Mouse (Mus musculus): Measurements from ENCODE around the gene Derl3.
"Not testable (repeated sequence)": the region's sequence is repeated elsewhere in the genome, so short reads cannot be mapped to it uniquely, and the experiment has no call there.

Gene Derl3

DNA sequence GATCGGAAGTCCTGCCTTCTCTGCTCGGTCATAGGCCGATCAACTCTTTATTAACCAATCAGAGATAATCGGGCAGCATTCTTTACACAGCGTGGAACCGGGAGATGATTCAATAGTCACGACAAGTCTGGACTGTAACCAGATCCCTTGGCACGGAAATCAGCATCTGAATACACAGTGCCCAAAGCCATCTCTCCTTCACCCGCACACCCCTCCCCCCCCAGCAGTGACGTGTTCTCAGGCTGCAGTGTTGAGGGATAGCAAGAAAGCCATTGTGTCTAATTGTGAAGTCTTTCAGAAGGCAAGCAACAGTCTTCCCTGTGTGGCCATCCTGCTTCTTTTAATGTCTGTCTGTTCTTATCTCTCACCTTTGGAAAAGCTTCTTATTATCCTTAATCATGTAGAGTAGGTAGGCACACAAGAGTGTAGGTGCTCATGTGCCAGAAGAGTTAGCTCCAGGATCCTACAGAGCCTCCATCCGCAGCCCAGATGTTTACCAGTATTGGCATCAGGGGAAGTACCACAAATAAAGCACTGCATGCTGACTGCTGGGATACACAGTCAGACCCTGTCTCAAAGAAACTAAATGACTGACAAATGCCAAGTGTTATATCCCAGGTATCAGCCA, 20.2 kb upstream of the Derl3 start:
- DNase-seq: peak; percentile 65 to 77

DNA sequence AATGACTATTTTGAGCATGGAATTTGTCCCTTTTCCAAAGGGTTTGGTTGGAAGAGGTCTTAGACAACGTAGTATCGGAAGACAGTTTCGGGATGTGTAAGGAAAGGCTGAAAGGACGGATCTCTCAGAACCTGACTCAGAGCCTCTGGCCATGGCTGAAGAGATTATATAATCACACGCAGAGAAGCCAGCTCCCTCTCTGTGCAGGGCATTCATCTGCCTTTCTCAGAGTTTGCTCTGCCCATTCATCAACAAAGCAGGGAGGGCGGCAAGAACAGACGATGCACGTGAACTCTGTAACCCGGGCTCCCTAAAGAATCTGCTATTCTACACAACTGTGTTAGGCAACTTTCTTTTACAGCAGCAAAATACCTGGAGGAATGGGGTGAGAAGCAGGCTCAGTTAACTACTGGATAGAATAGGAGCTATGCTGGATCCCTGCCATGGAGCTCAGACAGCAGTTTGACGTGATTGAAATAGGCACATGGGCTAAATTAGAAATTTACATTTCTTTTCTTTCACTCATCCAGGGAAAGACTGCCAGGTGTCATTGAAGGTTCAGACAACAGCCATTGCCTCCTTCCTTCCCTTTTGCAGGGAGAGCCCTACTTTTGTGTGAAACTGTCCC, 19.6 kb upstream of the Derl3 start:
- no peak for DNase-seq

DNA sequence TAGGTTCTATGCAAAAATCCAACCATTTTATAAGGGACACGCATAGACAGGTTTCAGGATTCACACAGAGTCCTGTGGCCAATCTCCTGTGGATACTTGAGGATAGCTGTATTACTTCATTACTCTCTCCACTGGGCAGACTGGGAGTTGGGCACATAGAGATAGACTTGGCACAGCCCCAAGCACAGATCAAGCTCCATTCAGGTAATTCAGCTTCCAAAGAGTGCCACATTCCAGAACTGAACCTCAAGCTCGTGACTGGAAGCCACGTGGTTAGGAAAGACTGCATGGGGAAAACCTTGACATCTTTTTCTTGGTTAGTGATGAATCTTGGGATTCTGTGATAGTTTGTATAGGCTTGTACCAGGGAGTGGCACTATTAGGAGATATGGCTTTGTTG, 14.4 kb upstream of the Derl3 start:
- DNase-seq: peak; percentile 34 to 49

DNA sequence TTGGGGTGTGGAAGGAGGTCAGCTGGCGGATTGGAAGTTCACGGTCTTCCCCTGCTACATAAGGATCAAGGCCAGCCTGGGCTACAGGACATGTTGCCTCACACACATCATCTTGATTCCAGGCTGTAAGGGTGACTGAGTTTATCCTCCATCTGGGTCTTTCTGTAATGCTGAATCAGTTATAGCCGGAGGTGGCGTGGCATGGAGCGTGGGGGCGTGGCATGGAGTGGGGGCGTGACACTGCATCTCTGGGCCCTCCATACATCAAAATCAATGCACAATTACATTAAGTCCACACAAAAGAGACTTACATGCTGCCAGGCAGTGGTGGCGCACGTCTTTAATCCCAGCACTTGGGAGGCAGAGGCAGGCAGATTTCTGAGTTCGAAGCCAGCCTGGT, 12.9 kb upstream of the Derl3 start:
- DNase-seq: no peak

DNA sequence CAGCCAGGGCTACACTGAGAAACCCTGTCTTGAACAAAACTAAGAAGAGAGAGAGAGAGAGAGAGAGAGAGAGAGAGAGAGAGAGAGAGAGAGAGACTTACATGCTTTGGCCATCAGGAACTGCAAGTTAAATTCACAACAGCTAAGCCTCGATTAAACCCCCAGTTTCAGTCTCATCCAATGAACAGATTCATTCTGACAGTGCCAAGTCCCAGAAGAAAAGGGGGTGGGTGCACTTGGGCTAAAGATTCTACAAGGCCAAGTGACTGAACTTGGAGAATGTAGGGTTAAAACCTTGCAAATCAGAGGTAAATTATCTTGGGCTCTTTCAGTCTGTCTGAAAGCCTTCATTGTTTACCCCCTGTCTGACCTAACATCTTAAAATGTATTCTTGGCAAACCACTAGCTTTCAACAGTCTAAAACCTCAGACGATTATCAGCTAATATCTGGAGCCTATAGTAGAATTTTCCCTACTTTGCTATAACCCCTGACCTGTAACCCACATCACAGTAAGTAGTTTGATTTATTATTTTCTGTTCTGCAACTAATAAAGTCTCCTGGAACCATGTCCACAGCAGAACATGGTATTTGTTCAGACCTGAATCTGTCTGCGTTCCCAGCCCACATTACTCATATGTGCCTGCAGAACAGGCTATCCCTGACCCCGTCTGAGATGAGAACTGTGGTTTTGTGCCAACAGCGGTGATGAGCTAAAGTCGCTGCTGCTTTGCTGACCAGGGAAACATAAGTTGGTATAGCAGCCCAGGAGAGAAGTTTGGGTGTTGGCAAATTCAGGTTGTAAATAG, 12.2 kb upstream of the Derl3 start:
- no peak for DNase-seq

DNA sequence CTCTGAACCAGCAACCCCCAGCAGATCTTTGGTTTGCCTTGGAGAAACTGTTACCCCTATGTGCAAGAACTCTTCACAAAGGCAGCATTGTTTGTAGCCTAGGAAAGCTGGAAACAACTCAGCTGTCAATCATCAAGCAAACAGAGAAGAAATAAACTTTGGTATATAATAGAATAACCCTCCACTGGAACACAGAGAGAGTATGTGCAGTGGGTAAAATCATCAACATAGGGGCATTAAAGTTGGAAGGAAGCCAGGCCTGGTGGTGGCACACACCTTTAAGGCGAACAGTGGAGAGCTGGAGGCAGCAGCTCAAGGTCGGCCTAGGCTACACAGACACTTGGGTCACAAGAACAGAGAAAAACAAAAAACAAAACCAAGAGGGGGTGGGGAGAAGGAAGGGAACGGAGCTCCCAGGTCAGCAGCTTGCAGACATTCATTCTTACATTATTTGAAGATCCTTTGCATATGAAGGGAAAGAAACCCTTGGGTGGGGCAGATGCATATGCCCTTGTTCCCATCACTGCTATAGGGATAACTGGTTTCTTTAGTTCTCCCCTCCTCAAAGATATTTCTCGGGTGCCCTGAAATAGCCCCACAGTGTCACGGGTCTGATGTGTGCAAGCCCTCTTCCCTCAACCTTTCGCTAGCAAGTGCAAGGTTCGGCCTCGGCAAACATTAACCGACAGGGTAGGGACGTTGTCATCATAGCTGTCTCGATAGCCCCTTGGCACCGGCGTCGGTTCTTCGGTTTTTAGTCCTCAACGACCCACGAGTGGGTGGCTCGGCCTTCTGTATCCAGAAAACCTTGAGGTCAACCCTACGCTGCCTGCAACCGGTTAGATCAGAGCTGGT, 11.4 kb upstream of the Derl3 start:
- DNase-seq: no peak

DNA sequence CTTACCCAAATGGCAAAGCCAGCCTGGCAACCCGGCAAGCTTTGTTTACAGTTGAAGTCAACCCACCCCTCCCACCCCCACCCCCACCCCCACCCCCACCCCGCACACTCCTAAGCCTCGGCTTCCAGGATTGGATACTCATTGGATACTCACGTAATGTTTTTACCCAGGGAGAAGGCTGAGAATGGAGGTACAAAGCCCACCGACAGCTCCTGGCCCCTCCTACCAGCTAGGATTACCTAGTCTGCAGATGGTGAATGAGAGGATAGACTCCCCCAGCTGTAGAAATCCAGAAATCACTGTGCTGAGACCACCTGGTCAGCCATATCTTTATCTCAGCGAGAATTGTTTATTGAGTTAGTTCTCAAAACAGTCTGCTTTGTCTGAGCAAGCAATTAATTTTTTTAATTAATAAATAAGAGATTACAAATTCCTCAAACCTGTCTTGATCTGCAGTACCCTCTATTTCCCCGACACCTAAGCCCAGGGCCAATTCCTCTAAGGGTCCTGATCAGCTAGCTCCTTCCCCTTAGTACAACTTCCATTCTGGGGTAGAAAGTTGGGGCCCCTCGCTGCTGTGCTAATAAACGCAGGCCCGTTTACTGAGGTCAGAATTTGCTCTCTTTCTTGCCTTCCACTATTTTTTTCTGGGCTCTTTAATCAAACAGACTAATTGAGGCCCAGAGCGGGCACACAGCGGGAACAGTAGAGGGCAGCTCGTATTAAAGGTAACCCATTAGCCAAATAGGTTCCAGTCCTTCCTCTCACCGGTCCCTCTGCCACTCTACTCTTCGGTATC, 10.6 kb upstream of the Derl3 start:
- no peak for DNase-seq

DNA sequence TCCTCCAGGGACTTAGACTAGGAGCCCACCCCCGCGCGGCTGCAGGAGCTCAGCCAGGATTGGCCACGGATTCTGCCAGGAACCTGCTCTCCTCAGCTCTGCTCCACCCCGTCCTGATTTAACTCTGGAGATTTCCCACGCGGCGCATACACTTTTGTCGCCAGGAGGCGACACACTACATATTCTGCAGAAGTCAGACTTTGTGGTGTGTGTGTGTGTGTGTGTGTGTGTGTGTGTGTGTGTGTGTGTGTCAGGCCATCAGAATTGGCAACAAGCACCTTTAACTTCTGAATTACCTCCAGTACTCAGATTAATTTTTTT, 10.0 kb upstream of the Derl3 start:
- peak; percentile 83 to 87 for DNase-seq

DNA sequence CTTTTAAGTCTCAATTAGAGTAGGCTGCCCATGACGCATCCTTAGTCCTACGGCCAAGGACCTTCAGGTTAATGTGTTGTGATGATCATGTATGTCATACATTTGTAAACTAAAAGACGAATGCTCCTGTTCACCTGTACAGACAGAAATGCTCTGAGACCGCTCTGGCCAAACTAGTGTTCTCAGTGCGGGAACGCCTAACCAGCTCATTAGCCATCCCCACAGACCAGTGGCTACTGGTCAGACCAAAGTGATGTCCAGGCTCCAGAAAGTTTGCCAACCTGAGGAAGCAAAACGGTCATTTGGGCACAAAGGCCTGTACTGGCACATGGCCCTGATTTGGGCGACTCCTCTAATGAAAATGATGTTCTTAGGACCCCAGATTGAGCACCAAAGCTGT, 8.5 kb upstream of the Derl3 start:
- no peak for DNase-seq

DNA sequence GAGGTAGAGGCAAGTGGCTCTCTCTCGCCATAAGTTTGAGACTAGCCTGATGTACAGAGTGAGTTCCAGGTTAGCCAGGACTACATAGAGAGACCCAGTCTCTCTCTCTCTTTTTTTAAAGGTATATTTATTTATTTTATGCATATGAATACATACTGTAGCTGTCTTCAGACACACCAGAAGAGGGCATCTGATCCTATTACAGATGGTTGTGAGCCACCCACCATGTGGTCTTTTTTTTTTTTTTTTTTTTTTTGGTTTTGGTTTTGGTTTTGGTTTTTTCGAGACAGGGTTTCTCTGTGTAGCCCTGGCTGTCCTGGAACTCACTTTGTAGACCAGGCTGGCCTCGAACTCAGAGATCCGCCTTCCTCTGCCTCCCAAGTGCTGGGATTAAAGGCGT, 5.7 kb upstream of the Derl3 start:
- not testable (repeated sequence) for DNase-seq

DNA sequence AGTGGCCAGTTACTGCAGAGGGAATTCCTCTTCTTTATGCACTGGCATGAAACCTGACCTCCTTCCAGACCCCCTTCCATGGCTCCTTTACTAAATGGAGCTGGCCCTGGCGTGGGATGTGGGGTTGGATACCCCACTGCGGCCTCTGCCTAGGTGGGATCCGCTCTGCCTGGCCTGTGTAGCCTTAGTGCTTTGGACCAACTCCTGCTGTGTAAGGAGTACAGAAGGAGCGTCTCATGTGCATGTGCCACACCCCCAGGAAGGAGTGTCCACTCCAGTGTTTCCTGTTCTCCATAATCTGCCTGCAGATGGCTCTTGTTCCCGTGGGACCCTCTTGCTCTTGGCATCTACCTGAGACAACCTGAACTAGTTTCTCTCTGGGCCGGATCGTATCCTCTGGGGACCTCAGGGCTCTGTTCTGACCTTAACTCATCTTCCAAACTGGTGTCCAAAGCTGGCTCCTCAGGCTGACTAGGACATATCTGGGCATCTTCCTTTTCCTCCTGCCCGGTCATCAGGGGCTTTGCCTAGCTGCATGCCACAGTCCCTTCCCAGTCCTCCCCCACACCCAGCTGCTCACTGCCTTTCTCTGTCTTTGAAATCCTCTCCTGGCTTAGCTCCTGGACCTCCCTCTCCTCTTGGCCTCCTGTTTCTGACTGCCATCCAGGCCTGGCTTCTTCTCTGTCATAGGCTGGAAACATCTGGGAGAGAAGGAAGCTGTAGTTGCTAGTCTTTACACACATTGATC, 3.6 kb upstream of the Derl3 start:
- DNase-seq: no peak

DNA sequence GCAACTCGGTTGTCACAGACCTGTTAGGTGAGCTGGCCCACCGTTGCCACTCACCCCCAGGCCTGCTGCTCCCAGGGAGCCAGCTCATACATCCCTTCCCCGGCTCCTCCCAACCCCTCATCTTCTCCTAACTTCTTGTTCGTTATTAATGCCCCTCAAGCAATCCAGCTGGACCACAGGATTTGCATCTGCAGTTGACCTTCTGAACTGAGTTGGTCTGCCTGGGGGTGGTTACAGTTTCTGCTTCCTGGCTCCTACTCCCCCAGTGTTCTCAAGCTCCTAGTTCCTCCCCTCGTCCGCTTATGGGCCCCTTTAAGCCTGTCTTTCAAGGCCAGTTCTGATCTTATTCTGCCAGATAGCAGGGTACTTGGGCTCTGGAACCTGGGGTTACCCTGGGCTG, 1.4 kb downstream of the Derl3 start:
- DNase-seq: no peak

DNA sequence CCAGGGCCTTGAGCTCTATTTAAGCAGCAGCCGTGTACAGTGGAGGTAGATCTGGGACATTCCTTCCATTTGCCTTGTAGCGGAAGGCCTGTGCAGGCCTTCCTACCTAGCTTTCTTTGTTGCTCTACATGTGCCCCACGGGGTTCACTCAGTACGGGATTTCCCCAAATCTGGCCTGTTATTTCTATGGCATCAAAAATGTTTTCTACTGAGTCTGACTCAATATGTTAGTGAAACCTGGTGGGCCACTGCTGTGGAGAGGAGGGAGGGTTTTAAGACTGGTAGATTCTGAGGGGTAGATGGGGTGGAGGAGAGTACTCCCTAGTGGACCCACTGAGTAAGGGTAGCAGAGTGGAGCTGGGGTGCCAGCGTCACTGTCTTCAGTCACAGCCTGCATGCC, 2.5 kb downstream of the Derl3 start:
- no peak for DNase-seq

DNA sequence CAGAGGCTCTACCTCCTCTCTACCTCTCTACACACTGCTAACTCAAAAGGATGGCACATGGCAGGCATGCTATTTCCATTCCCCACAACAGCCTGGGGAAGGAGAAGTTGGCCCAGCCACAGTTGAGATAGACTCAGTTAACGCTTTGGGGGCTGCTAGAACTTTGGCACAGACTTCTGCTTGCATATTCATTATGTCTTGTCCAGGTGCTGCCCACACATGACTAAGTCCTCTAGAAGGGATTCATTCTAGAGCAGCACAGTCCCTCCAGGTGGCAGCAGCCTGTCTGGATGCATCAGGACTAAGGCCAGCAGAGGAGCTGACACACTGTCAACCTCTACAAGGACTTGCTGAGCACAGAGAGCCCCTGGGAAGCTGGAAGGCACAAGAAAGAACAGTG, 3.0 kb downstream of the Derl3 start:
- no peak for DNase-seq

DNA sequence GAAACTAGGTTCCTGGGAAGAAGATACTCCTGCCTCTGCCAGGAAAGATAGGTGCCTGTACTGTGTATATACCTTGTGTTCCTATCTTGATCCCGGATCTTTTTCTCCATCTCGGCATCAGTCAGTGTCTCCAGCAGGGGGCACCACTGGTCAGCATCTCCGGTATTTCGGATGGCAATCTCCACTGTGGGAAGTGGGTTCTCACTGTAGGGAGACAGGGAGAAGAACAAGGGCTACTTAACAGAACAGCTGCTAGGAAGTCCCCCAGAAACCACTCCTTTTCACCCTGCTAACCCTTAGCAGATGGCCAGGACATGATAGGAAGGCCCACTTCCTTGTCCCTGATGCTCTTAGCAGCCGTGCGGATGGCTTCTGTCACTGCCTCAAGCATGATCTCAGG, 4.2 kb downstream of the Derl3 start:
- DNase-seq: peak; percentile 70 to 75

DNA sequence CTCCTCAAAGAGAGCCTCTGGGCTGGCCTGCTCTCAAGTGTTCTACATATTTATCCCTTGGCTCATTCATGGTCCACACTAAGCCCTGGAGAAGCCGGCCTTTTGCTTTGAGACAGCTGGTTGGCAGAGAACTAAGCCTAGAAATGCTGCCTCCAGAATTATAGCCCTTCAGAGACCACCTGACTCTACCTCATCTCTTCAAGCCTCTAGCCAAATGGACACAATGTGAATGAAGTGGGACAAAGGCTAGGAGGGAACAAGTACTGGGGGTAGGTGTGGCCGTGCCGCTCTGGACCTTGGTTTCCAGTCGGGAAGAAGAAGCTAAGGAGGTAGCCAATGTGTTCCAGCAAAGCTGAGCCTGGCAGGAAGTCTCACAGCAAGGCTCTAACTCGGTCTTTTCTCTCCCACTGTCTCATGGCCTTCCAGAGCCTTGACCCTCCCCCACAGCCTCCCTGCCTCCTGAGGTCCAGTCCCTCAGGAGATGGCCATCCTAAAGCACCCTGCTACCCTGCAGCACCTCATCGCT, 4.9 kb downstream of the Derl3 start:
- no peak for DNase-seq

DNA sequence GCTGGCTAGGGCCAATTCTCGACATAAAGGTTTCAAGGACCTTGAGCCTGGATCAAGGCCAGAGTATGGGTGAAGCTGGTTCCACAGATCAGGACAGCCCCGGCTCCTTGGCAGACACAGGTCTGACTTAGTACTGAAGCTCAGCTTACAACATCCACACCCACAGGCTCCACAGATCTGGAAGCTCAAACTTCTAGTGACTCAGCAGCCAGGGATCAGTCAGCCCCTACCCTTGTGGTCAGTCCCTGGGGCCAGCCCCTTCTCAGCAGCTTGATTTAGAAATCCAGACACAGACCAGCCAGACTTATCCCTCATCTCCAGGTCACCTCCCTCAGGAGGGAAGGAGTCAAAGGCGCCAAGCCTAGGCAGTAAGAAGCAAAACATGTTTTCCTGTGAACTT, 5.6 kb downstream of the Derl3 start:
- DNase-seq: peak; percentile 65 to 76

DNA sequence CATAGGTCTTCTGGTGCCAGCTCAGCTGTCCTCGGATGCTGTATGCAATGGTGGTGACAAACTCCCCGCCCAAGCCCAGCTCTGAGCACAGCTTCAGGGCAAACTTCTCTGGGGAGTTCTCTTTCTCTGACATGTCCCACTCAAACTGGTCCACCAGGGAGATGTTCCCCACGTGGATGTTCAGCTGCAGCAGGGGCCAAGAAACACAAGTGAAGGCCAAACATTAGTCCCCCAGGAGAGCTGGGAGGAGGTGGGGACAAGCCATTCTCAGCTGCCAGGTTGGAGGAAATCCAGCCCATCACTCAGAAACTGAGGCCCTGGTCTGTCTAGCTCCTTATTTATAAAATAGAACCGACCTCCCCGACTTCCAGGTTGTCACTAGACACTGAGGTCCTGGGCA, 11.2 kb downstream of the Derl3 start:
- no peak for DNase-seq

DNA sequence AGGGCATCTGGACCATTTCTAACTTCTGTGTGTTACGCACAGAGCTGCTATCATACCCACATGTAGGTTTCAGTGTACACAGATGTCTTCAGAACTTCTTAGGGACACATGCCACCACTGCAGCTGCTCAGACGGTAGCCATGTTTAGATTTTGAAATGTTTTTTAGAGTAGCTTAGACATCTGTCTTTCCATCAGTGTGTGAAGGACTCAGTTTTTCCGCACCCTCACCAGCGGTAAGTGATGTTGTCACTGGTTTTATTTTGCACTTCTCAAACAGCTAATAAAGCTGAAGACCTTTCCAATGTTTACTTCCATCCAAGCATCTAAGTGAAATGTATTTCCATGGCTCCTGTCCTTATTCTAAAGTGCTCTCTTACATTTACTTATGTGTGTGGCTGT, 13.7 kb downstream of the Derl3 start:
- DNase-seq: no peak

DNA sequence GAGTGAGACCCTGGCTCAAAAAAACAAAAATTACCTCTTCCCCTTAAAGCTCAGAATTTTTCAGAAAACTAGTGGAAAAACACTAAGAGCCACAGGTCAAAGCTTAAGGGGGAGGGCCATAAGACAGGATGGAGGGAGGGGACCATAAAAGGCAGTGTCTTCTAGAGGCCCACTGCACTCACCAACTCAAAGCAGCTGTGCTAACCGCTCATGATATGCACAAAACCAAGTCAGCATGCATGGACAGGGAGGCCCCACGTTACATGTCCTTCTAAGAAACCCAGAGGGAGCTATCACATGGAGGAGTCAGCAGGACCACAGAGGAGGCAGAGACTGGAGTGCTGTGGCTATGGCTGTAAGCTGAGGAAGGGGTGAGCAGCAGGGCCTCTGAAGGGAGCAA, 17.5 kb downstream of the Derl3 start:
- no peak for DNase-seq

DNA sequence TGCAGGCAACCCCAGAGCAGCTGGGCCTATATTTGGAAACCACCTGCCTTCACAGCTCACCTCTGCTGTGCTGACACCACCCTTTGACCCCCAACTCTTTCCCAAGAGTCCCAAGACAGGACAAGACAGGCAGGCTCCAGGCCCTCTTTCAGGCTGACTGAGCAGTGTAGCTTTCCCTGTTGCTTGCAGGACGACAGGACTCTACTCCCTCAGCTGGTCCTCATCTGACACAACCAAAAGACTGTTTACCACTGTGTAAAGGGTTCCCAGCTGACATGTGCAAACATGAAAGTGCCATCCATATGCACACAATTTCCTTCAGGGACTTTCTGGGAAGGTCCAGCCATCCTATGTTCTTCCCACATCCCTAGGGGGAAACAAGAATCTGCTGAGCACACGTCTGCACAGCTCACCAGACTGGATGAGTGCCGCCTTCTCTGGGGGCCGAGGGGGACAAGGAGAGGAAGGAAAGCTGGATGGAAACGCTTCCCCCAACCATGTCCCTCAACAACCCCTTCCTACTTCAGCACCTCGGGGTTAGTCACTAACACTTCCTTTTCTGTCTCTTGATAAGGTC, 19.9 kb downstream of the Derl3 start:
- no peak for DNase-seq

All from lung, adult 18-20 months (tissue).